Mouse (Mus musculus) NIH3T3 (cell line): Measurements from ENCODE around the gene Olfr788.

ENCODE experiments used
- DNase-seq: peaks from one replicate; pipeline ENCODE4 v3.0.0-alpha.2; 2012; ENCODE audit warnings: low read depth

Olfr788 gene

GRCm38 (mm10) chr10:129470698-129471097 lies at the start of gene Olfr788:
Gene Olfr788, plus strand, starts transcription at chr10:129470998.
- no peak for DNase-seq

DNA sequence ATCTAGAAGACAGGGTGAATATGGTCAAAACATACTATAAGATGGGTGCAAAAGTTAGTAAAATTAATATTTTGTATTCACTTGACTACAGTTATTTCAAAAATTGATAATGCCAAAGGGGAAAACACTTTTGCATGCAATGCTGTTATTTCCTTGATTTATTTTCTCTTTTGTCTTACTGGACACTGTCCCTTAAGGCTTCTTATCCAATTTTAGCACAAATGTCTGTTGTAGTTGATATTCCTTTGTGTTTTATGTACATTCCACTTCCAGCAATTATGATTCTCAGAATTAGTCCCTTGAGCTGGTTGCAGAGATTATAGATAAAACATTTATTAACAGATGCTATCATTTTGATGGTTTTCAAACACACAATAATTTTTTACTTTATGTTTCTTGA lies 43.8 kb upstream of the Olfr788 start, which contains the start of gene Olfr786:
Olfr786 (plus strand) TSS at position 301 of the 400 bp plus-strand sequence.
- DNase-seq: no peak

- no peak for DNase-seq
Observed at GRCm38 (mm10) chr10:129461562-129461961, 9.2 kb upstream of the Olfr788 start, which contains the start of gene Olfr787. Gene Olfr787, plus strand, starts transcription at chr10:129461862.

- no peak for DNase-seq
Observed at GRCm38 (mm10) chr10:129473256-129473655, 2.5 kb downstream of the Olfr788 start.

DNA sequence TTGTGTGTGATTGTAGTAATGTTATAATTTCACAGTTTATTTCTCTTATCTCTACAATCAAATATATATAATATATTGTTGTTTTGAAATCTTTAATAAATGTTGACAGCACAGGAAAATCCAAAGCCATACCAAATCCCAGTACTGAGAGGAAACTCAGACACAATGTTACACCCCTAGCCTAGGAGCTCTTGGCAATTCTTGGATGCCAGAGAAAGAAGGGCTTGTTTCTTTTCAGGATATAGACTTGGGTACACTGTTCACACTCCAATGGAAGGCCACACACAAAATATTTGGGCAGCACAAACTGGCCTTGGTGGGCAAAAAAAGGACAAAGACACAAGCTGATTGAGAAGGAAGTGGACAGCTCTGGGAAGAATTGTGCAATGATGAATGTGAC lies 2.9 kb downstream of the Olfr788 start:
- no peak for DNase-seq

DNA sequence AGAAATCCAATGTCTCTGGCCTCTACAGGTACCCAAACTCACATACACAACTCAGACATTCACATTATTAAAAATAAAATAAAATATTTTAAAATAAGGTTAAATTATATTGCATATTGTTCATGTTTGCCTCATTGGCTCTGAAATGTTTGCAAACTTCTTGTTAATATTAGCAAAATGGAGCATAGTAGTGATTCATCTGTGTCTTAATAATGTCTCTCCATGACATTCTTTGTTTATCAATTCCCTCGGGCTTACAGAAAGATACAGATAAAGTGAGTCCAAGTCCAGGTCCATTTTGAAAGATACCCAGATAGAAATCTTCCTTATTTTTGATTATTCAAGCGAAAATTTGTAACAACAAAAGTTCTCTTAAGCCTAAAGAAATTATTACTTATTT lies 13.7 kb downstream of the Olfr788 start, which contains the start of gene Olfr789:
Olfr789 (plus strand) TSS at position 301 of the 400 bp plus-strand sequence.
- no peak for DNase-seq

- DNase-seq: no peak
Observed at GRCm38 (mm10) chr10:129490101-129490500, 19.3 kb downstream of the Olfr788 start.

- no peak for DNase-seq
Observed at GRCm38 (mm10) chr10:129498192-129498591, 27.4 kb downstream of the Olfr788 start, which contains the start of gene Olfr790. Gene Olfr790, plus strand, starts transcription at chr10:129498492.

DNA sequence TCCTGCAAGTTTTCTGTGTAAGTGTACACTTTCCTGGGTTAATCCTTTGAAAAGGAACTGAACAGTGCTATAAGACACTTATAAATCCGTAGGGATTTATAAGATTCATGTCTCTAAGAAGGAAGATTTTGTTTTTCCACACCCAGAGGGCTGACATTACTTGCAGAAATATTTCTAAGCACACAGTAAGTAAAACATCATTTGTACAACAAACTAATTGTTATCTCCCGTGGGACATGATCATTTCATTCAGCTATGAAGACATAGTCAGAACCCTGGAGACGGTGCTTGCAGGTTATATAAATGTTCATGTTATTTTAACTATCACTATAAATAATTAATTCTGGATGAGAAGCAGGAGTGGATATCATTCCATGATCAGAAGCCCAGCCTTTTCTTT lies 50.7 kb downstream of the Olfr788 start, which contains the start of gene Olfr791:
Olfr791 (plus strand) TSS at position 301 of the 400 bp plus-strand sequence.
- DNase-seq: no peak
